8 mouse cellular contexts compared by ENCODE assay signal in the genomic region with DNA sequence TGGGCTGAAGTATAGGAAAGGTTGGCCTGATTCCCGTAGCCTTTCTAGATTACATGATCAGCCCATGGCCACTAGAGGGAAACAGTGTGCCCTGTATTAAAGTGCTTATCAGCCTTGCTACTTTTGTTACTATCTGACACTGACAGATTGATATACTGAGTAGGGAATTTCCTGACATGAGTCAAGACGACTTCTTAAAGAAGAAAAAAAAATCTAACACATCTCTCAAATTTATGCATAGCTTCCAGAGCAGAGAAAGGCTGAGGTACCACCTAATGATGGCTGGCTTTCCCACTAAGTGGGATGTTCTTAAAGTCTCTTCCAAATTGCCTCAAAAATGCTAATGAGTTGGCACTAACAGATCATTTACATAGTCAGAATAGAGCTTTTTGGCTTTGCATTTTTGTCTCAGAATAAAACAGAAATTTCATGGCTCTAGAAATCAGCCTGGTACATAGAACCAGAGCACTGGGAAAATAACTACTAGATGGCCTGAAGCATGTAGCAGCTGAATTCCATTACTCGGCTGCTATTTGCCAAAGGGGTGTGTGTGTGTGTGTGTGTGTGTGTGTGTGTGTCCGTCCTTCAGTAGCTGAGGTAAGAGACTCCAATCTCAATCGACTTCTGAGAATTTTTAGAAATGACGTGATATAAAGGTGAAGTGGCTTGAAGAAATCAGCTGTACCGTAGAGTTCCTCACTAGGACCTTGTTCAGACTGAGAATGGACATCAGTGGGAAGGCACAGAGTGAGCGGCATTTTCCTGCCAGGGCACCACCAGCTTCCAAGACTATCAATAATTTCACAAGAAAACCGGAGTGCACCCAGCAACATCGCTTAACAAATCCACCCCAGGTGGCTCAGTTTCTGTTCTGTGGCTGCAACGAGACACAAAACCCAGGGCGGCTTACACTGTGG.
DNase-seq lines count a peak whose midpoint lies in the region; ATAC-seq and TF ChIP-seq lines count a peak whose summit lies in the region.

No protein-coding gene starts in this region.

- H3K36me3 ChIP-seq in midbrain, postnatal 0 days (ENCODE audit: insufficient read depth, low read length): no peaks in the 10 kb centered on the region

- H3K4me3 ChIP-seq in midbrain, postnatal 0 days (ENCODE audit: low read depth, low read length): no peak overlapping the region

- no peak overlapping the region for H3K9ac ChIP-seq in midbrain, postnatal 0 days (replicated peaks; ENCODE audit: low read length, poor library complexity, severe bottlenecking)

- TF ChIP-seq CTCF in midbrain, postnatal 0 days (IDR thresholded peaks at IDR 0.05): peak; percentile 88

- ATAC-seq in midbrain, postnatal 0 days (ENCODE audit: low FRiP score): peak; percentile 65
- ATAC-seq in activated CD4-positive, CD25-positive, alpha-beta regulatory T cell, adult 4 months: no peak

- 66% methylated on average over 12 of the region's 12 CpGs for WGBS in midbrain, postnatal 0 days

- peak; percentile 49 for DNase-seq in gastrocnemius, adult 18-20 months (ENCODE audit: low spot score)
- DNase-seq in gastrocnemius, postnatal 25 days: no peak
- DNase-seq in right cerebral cortex, postnatal 10 days (ENCODE audit: low spot score in 2 of 2): peak; percentile 52 to 55
- DNase-seq in right cerebral cortex, postnatal 36 days (ENCODE audit: low spot score in 2 of 2): no peak
- peak; percentile 31 to 63 for DNase-seq in cerebellum, postnatal 36 days
- peak; percentile 66 for DNase-seq in kidney, postnatal 10 days
- DNase-seq in midbrain, postnatal 0 days (ENCODE audit: low spot score): peak; percentile 83

- H3K4me1 ChIP-seq in midbrain, postnatal 0 days (ENCODE audit: insufficient read depth, low read length): peaks cover 2% of the 10 kb centered on the region; the same call in 1 of the 2 replicates

- no peaks in the 10 kb centered on the region for H3K9me3 ChIP-seq in midbrain, postnatal 0 days (ENCODE audit: low read length)

- H3K4me2 ChIP-seq in midbrain, postnatal 0 days (ENCODE audit: low read depth, low read length, poor library complexity, severe bottlenecking): no peak overlapping the region

- H3K27me3 ChIP-seq in midbrain, postnatal 0 days (ENCODE audit: insufficient read depth, low read length): no peaks in the 10 kb centered on the region

- H3K27ac ChIP-seq in midbrain, postnatal 0 days (ENCODE audit: low read depth, low read length): no peak overlapping the region

Comparison
In these comparisons a context has a peak if more than half of its experiments do, and no peak if none do; other contexts are left out.
1. DNase-seq: peak in gastrocnemius, adult 18-20 months (single experiment), right cerebral cortex, postnatal 10 days (2 of 2), cerebellum, postnatal 36 days (2 of 2), kidney, postnatal 10 days (single experiment) and midbrain, postnatal 0 days (single experiment); none in gastrocnemius, postnatal 25 days (single experiment) and right cerebral cortex, postnatal 36 days (0 of 2).